Mouse (Mus musculus): ENCODE results near the gene Cd79b.

DNA sequence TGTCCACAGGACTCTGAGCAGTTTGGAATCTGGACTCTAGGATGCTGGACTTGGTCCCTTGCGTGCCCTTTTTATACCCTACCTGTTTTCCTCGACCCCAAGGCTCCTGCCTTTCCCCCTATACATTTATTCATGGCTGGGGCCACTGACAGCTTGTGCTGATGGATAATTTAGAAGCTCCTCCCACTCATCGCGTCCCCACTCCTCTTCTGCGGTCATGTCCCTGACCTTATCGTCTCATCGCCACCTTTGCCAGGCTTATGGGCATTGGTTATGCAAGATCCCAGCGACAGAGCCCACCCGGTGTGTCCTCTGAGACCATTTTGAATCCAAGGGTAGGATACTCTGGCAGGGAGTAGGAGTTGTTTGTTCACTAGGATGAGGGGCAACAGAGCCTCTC is 12.8 kb downstream of the Cd79b start, which contains the start of gene Gh:
- no peak for TF ChIP-seq TAL1 (IDR thresholded peaks at IDR 0.05; ENCODE audit: low read length)
- TF ChIP-seq GATA1 (IDR thresholded peaks at IDR 0.05; ENCODE audit: low read length): no peak

Data from erythroblast, embryonic 14.5 days (primary cell).